ENCODE assay signal across 12 mouse cellular contexts in genomic region chr11:117080209-117080608, GRCm38 (mm10). TPM values are rescaled to one million over a fixed set of nuclear protein-coding genes. Genes with fewer than 3 reads are reported as not detected.
DNase-seq lines count a peak whose midpoint lies in the region; ATAC-seq and TF ChIP-seq lines count a peak whose summit lies in the region.
"Had no signal": no experiment of that assay in that cellular context is flagged by ENCODE, and none has a peak within 500 bp of the region (broad histone marks: within the 10 kb centered on the region; RNA-seq: fewer than 3 reads in every experiment).

No protein-coding gene starts in this region.

- TF ChIP-seq POLR2A in CH12.LX (IDR thresholded peaks at IDR 0.05; ENCODE audit: low read depth, low read length) = peak; percentile 34; the same call in 1 of the 2 replicates

- H3K27me3 ChIP-seq in CH12.LX (replicated peaks) = no peaks in the 10 kb centered on the region
- H3K27me3 ChIP-seq in liver, embryonic 15.5 days = no peaks in the 10 kb centered on the region

- in situ Hi-C loops in CH12.LX (cut with MboI; ENCODE audit: low pct_ligation_motif_present, low pct_unique_long_range_greater_than_20kb, low sequenced_read_pairs) = loop anchor here (5.0 kb wide), 1 partner anchor 37 kb away; the partner anchor contains the start of gene Sec14l1

- intact Hi-C loops in left cerebral cortex, postnatal 14 days (cut with DNase I) = loop anchor here (2.0 kb wide), 1 partner anchor 35 kb away; the partner anchor contains the start of gene Sec14l1
- intact Hi-C loops in left cerebral cortex, postnatal 10 days (cut with DNase I) = loop anchor here (5.0 kb wide), 1 partner anchor 37 kb away; the partner anchor contains the start of gene Sec14l1

- H3K4me1 ChIP-seq in CH12.LX (ENCODE audit: control insufficient read depth in 1 of 2, insufficient read depth in 2 of 2) = peaks cover 14 to 54% of the 10 kb centered on the region in 2 experiments
- H3K4me1 ChIP-seq in liver, embryonic 15.5 days (replicated peaks) = peaks cover 80% of the 10 kb centered on the region

- H3K4me2 ChIP-seq in CH12.LX (ENCODE audit: insufficient read depth, low read depth, poor library complexity, severe bottlenecking) = no peak overlapping the region
- H3K4me2 ChIP-seq in liver, embryonic 15.5 days = no peak overlapping the region

- ATAC-seq in frontal cortex, adult (ENCODE audit: low TSS enrichment) = peak; percentile 62
- no peak for ATAC-seq in liver, embryonic 15.5 days (ENCODE audit: insufficient read depth)
- ATAC-seq: hindbrain, embryonic 16.5 days had no signal

- TF ChIP-seq EP300 in CH12.LX (IDR thresholded peaks at IDR 0.05; ENCODE audit: low read length) = no peak

- 79% methylated on average over 11 of the region's 11 CpGs for WGBS in liver, embryonic 15.5 days (ENCODE audit: insufficient replicate concordance)

- no peak overlapping the region for H3K9ac ChIP-seq in CH12.LX (ENCODE audit: insufficient read depth, low read depth)
- no peak overlapping the region for H3K9ac ChIP-seq in liver, embryonic 15.5 days

- TF ChIP-seq RAD21 in CH12.LX (IDR thresholded peaks at IDR 0.05; ENCODE audit: low read depth, low read length) = no peak

- TF ChIP-seq CTCF in CH12.LX (conservative IDR thresholded peaks at IDR 0.05 in 1 of 2, IDR thresholded peaks at IDR 0.05 in 1 of 2; ENCODE audit: low read depth in 2 of 2, low read length in 2 of 2) = no peak

- peaks cover 58 to 73% of the 10 kb centered on the region in 2 experiments for H3K36me3 ChIP-seq in CH12.LX (replicated peaks in 1 of 2; ENCODE audit: control insufficient read depth in 1 of 2, insufficient read depth in 1 of 2, low read length in 1 of 2)
- peaks cover 34% of the 10 kb centered on the region for H3K36me3 ChIP-seq in liver, embryonic 15.5 days (replicated peaks)

- no peak overlapping the region for H3K27ac ChIP-seq in CH12.LX (ENCODE audit: insufficient read depth, low read depth)
- H3K27ac ChIP-seq in liver, embryonic 15.5 days (replicated peaks) = 0 out of 2 replicates have a peak overlapping the region, but pooled peaks have one; percentile 19

- dilution Hi-C loops in CH12.LX (cut with MboI; ENCODE audit: extremely low pct_ligation_motif_present, extremely low pct_unique_long_range_greater_than_20kb, low sequenced_read_pairs) = no loop called here

- no peak overlapping the region for H3K4me3 ChIP-seq in CH12.LX (replicated peaks in 1 of 3; ENCODE audit: low read depth in 2 of 3, low read length in 2 of 3, poor library complexity in 1 of 3)
- no peak overlapping the region for H3K4me3 ChIP-seq in liver, embryonic 15.5 days (replicated peaks)
- H3K4me3 ChIP-seq: heart, embryonic 10.5 days had no signal

- no peak for DNase-seq in frontal cortex, postnatal 10 days (ENCODE audit: low spot score in 2 of 2)
- DNase-seq in left cerebral cortex, postnatal 14 days (ENCODE audit: low spot score in 2 of 2) = peak; percentile 68 to 85
- DNase-seq in left cerebral cortex, postnatal 10 days (ENCODE audit: extremely low spot score in 1 of 2, low spot score in 2 of 2) = no peak
- no peak for DNase-seq in CH12.LX (ENCODE audit: extremely low read depth)
- no peak for DNase-seq in cerebellum, postnatal 14 days
- no peak for DNase-seq in neural tube, embryonic 10.5 days (ENCODE audit: extremely low spot score, low spot score)
- DNase-seq: adrenal gland, postnatal 10 days; B cell, adult 2 months had no signal

- peaks cover 26% of the 10 kb centered on the region for H3K79me2 ChIP-seq in CH12.LX (replicated peaks; ENCODE audit: control insufficient read depth, extremely low read depth, insufficient read depth, poor library complexity, severe bottlenecking)

- no peaks in the 10 kb centered on the region for H3K9me3 ChIP-seq in CH12.LX (replicated peaks; ENCODE audit: low read length)
- H3K9me3 ChIP-seq in liver, embryonic 15.5 days (replicated peaks) = no peaks in the 10 kb centered on the region
- H3K9me3 ChIP-seq: heart, embryonic 10.5 days had no signal

TF ChIP-seq in CH12.LX, 34 proteins besides CTCF, POLR2A, EP300 and RAD21:
- TF ChIP-seq ZMIZ1 (IDR thresholded peaks at IDR 0.05; ENCODE audit: low read depth, low read length) (no peak), USF2 (conservative IDR thresholded peaks at IDR 0.05; ENCODE audit: low read depth, low read length) (no peak), ELF1 (IDR thresholded peaks at IDR 0.05; ENCODE audit: low read depth, low read length) (no peak), PAX5 (IDR thresholded peaks at IDR 0.05; ENCODE audit: low read length) (no peak), NRF1 (IDR thresholded peaks at IDR 0.05; ENCODE audit: low read depth, low read length) (no peak), MYC (IDR thresholded peaks at IDR 0.05; ENCODE audit: low read depth, low read length) (no peak), E2F4 (IDR thresholded peaks at IDR 0.05; ENCODE audit: insufficient replicate concordance, low read depth, low read length) (no peak), SMC3 (IDR thresholded peaks at IDR 0.05; ENCODE audit: low read depth, low read length) (no peak), MAX (IDR thresholded peaks at IDR 0.05; ENCODE audit: low read length) (no peak), JUND (conservative IDR thresholded peaks at IDR 0.05; ENCODE audit: low read depth, low read length) (no peak)

RNA-seq across cellular contexts. Expression of gene Sec14l1, which starts 34.8 kb away (rescaled TPM):
- 100 to 1,000 TPM; 172 to 175 TPM for total RNA-seq in left cerebral cortex, postnatal 14 days (2021)
- 100 to 1,000 TPM; 144 to 145 TPM for total RNA-seq in left cerebral cortex, postnatal 10 days (2021)
- total RNA-seq in CH12.LX (2012; rRNA removed) (17.9 and 28.2 TPM in 2 replicates), CH12.LX (2014; rRNA removed) (17.5 and 18.5 TPM in 2 replicates)
- polyA plus RNA-seq in CH12.LX (2012; ENCODE audit: insufficient read length, low read depth) = 20.6 and 21.5 TPM in 2 replicates
- 18.0 and 20.4 TPM in 2 replicates for polyA plus RNA-seq in liver, embryonic 15.5 days (2015; fragmentation: Nextera tagmentation; extraction: Ambion mirVana)

Comparison
In these comparisons a context has a peak if more than half of its experiments do, and no peak if none do; other contexts are left out.
1. DNase-seq: peak in left cerebral cortex, postnatal 14 days (2 of 2); none in frontal cortex, postnatal 10 days (0 of 2), left cerebral cortex, postnatal 10 days (0 of 2), CH12.LX (single experiment), cerebellum, postnatal 14 days (0 of 2) and neural tube, embryonic 10.5 days (single experiment).
2. RNA of gene Sec14l1, which starts 34.8 kb away (total RNA-seq): 172 to 175 TPM in left cerebral cortex, postnatal 14 days and 144 to 145 TPM in left cerebral cortex, postnatal 10 days; 17.5 to 28.2 TPM in CH12.LX; every median in the first group is over 4 times any median in the second.